Mouse (Mus musculus) frontal cortex, postnatal 14 days (tissue): Measurements from ENCODE around the gene Hsd17b3.

Source experiments
- DNase-seq, 2 experiments: peaks; one replicate each; pipeline ENCODE4 v3.0.0; 2022; ENCODE audit warnings: low spot score in 2 of 2

Gene Hsd17b3

DNA sequence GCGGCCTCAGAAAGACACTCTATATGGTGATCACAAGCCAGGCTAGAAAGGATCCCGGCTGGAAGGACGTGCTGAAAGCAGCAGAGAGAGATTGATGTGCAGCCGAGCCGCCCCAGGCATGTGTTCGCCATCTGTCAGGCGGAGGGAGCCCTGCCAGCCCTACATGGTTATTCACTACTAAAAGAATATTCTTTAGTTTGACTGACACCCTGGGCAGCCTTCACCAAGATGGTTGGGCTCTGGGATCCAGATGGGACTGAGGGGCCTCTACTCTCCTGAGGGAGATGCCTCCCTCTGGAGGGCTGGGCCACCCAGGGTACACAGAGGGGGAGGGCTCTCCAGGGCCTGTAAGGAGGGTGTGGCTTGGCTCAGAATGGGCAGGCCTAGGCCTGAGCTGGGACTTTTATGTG, 68.1 kb downstream of the Hsd17b3 start:
- peak; percentile 65 to 66 for DNase-seq

DNA sequence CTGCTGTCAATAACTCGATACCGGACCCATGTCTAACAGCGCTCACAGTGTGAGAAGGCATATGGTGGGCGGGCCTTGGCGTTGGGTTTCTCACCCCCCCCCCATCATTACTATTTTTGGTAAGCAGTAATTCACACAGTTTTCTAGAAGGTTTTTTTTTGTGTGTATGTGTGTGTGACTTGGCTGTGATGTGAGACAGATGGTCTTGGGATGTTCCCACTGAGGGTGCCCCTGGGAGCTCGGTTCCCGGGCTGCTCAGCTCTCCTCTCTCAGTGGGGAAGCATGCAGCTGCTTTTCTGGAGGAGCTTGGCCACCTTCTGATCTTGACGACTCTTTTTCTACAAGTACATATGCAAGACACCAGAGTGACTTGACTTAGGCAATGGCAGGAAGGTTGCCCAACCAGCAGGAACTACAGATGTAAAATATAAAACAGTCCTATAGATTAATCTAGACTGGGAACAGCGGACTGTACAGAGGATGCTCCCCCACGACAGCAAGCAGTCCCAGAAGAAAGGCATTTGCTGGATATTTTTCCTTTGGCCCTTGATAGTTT, 70.4 kb downstream of the Hsd17b3 start:
- DNase-seq = no peak

DNA sequence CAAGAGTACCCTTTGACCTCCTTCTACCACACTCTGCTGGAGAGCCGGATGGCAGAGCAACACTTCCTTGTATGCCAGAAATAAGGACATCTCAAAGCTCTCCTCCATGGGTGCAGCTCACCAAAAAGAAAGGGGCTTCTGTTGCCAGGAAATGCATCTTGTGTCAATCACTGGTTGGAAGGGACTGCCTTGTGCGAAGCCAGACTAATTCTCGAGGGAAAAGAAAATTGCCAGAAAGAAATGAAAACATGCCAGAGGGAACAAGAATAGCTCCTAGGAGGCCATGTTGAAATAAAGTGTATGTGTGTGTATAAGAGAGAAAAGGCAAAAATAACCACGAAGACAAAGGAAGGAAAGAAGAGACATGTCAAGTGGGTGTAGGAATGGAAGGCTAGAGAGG, 73.0 kb downstream of the Hsd17b3 start:
- DNase-seq = no peak

DNA sequence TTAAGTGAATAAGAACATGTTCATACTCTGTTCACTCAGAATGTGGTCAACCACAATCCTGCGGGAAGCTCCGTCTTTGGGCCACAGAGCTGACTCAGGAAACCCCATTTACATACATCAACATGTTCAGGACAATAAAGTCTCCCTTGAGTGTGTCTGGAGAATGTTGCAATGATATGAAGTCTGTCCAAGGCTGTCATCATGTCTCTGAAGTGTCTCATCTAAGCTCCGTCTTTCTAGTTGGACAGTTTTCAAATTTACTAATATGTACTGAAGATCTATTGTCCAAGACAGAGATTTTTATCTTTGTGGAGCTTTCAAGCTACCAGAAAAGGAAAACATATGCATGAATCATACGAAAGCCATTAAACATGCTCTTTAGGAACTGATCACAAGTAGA, 77.9 kb downstream of the Hsd17b3 start:
- no peak for DNase-seq
